Mouse (Mus musculus): ENCODE measurements around the gene Tenm3.

The Tenm3 gene

DNA sequence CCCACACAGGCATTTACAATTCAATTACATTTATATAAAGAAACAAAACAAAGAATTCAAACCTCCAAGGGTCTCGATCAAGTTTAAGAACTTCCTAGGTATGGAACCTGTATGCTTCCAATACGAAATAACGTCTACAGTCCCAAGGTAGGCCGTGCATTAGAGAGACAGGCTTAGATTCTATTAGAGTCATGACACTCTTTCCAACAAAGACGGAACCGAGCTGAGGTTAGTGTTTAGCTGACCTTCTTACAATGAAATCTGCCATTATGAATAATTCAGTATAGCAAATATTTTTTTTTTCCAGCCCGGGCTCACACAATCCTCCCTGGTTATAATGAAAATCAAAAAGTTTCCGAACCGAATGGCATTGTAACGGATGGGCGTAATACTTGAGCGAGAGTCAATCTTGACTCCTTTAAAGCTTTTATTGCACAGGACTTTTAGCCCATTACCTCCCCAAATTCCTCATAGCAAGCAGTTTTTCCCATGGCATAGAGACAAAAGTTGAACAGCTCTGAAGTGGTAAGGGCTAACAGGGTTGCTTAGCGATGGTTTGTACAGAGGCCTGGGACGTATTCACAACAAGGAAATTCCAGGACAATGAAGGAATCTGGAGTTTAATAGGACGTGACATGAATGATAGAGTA is 565.6 kb downstream of the Tenm3 start:
- no peak for DNase-seq (ENCODE audit: low spot score in 2 of 2)

DNA sequence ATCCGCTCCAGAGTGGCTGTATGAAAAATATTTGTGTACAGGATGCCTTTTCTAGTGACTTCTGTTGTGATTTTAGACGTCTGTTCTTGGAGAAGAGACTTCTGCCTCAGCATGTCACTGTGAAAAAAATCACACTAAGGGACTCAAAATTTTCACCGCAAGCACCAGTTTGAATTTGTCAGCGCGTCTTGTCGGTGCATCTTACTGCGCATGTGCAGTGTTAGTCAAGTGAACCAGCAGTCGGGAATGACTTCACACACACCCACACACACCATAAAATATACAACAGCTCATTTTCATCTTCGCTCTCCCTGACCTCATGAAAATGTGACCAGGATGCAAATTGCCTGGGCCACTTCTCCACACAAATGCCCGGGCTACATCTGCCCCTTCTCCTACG is 568.7 kb downstream of the Tenm3 start:
- no peak for DNase-seq (ENCODE audit: low spot score in 2 of 2)

DNA sequence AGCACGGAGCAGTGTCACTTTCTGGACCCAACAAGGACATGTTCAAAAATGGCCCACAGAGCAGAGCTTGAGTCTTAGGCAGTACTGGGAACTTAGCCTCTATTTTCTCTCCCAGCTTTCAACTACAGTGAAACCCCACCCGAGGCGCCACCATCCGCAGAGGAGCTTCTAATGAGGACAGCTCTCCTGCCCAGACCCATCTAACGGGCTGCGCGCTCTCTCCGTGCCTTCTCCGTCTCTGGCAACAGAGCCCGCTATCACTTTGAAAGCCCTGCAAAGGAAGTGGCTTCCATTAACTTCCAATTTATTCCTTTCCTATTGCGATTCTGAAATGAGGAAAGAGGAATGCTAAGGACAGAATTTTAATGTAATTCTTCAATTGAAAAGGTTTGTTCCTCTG is 569.2 kb downstream of the Tenm3 start:
- no peak for DNase-seq (ENCODE audit: low spot score in 2 of 2)

DNA sequence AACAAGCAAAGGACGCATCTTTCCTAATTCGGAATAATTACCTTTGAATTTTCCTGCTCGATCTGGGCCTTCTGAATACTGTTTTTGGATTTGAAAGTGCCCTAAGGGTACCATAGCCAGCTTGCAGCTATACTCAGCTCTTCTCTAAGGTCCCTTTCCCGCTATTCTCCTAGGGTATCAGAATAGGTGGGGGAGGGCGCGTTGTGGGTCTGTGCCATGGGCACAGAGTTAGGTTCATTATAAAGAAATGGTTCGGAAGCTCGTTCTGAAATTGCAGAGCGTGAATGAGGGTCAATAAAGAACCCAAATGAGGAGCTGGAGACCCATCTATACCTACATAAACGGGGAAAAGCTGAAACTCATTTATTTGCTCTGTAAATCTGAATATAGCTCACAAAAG is 575.1 kb downstream of the Tenm3 start:
- no peak for DNase-seq (ENCODE audit: low spot score in 2 of 2)

DNA sequence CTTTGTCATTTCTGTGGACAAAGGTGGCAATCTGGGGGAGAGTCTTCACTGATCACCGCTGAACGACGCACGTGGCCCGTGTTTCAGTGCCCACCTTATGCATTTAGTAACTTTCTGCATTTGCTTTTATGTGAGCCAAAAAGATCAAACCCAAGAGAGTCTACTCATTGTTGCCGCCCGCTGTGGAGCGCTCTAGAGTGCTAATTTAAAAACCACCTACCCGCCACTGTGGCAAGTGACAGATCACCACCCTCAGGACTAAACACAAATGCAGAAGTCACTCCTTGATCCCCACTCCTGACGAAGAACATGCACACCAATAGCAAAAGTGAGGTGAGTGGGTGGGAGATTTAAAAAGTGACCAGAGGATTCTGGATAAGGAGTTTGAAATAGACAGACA is 583.5 kb downstream of the Tenm3 start:
- no peak for DNase-seq (ENCODE audit: low spot score in 2 of 2)

DNA sequence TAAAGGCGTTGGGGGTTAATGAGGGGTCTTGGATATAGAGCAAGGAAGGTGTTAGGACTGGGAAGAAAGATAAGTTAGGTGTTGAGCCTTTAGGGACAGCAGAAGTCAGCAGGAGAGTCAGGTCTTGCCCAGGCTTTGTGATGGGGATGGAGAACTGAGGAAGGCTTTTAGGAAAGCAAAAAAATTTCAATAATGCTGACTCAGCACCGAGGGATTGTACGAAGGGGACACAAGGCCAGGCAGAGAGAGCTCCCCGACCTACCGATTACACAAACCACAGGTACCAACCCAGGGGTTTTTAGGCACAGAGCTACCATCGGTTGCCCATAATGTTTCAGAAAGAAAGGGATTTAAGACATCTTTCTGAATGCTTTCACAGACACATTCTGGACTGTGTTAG is 583.9 kb downstream of the Tenm3 start:
- DNase-seq (ENCODE audit: low spot score in 2 of 2): no peak

DNA sequence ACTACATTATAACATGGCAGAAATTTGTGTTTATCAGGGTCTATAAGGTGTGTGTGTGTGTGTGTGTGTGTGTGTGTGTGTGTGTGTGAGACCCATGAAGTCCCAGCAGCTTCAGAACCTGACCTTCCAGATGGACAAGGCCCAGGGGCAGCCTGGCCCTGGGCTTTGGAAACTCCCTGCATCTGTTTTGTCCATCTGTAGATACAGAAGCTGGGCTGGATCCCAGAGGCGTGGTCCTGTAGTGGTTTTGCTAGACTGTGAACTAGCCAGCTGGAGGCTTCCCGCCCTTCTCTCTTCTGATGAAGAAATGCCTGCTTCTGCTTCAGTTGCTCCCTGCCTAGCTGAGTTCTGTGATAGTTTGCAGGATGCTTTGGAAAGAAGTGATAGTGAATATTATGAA is 599.9 kb downstream of the Tenm3 start:
- DNase-seq (ENCODE audit: low spot score in 2 of 2): peak; percentile 11 to 32

DNA sequence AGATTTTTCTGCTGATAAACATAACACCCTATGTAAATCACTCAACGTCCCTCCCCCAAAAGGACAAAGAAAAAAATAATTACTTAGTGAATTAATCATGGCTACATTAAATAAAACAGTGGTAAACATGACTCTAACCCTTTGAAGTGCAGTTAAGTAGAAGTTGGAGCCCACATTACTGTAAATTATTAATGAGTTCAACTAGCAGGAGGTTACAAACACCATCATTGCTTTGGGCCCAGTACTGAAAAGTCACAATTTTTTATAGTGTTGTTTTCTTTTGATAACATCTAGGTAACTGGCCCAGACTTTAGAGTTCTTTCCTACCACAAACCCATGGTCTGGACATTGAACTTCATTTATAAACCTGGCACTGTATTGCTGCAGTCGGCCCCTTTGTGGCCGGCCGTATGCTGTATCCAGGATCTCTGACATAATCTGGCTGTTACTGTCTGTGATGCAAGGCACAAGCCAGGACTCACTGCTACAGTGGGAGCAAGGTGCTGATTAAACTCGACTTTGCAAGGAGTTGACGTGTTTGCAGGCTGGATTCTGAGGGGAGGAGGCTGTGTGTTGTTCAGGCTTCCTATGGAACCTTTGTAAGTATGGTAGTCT is 602.7 kb downstream of the Tenm3 start:
- DNase-seq (ENCODE audit: low spot score in 2 of 2): no peak

DNA sequence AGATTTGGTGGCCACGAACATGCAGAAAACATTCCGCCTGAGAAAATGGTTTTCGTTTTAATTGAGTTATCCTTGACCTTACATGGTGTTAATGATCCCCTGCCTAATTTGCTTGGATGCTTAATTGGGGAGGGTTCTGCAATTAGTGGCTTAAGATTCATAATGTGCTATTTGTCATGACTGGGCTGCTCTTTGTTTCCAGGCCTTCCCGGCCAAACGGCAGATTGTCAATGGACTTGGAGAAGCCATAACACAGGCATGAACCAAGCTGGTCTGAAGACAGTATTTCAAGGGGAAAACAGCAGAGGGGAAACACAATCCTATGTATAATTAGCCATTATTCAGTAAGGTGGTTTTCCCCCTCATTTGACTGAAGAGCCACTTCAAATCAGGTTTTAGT is 606.8 kb downstream of the Tenm3 start:
- no peak for DNase-seq (ENCODE audit: low spot score in 2 of 2)

DNA sequence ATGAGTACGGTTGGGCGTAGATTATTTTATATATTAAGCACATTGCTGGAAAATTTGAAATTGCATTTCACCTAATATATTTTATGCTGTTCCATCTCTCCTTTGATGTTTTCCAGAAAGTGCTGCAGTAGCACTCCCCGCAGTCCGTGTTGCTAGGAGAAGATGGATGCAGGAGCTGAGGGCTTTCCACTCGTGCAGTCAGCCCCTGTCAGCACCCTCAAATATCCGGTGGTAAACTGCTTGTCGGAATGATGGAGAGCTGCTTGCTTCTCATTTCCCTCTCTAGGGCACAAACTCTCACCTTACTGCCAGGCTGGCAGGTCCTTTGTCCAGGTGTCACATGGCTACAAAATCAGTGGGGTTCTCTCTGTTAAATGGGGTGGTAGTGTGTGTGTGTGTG is 610.8 kb downstream of the Tenm3 start:
- no peak for DNase-seq (ENCODE audit: low spot score in 2 of 2)

DNA sequence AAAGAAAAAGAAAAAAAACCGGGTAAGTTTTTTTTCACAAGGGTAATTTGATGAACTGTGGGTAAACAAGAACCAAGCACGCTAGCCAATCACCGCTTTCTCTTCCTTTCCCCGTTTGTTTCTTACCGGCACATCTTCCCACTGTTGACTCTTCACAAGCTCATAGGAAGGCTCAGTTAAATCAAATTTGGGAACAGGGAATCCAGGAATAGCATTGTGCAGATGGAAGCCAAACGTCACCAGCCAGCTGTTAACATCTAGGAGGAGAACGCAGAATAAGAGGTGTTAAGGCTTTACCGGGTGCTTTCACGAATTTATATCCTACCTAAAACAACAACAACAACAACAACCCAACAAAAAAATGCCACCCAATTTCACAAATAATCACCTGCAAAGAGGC is 611.9 kb downstream of the Tenm3 start:
- no peak for DNase-seq (ENCODE audit: low spot score in 2 of 2)

DNA sequence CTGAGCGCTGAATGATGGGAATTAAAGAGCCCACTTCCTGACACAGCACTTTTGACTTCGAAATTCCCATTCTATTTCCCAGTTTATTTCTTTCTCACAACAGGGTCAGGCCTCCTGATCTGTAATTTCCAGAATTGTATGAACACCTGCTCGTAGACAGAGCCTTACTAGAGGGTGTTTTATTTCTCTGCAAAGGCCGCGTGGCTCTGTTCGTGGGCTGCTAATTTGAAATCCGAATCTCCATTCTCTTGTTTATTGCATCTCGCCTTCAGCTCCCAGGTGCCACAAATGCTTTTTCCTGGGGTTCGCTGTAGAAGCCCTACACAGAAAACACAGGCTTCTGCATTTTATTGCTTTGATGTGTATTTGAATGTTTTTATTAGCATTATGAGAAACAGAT is 612.4 kb downstream of the Tenm3 start:
- DNase-seq (ENCODE audit: low spot score in 2 of 2): no peak

DNA sequence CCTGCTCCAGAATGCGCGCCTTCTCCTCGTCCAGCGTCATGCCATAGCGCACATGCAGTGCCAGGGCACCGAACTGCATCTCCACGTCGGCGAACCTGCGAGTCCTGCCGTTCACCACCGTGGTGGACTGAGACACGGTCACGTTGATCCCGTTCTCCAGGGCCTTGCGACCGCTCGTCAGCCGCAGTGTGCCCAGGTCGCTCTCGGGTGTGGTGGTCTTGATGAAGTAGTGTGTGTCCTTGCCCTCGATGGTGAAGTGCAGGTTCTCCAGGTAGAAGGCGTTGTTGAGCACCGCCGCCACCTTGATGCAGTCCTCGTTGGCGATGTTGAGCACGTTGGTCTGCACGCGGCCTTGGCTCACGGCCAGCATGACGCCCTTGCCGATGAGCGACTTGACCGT is 615.1 kb downstream of the Tenm3 start:
- no peak for DNase-seq (ENCODE audit: low spot score in 2 of 2)

DNA sequence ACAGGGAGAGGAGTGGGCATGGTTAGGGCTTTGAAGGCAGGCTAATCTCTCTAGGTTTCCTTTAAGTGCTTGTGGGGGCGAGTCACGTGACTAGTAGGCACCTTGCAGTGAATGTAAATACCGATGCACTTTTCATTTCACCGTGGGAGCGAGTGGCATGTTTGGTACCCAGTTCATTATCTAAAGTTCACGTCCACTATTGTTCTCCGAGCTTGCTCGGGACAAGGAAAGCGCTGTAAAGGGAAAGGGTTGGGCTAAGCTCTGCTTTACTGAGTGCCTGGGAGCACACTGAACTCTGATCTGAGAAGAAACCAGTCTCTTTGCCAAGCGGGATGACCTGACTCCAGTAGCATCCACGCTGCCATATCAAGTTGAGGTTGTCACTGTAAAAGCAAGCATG is 619.0 kb downstream of the Tenm3 start:
- DNase-seq (ENCODE audit: low spot score in 2 of 2): no peak

DNA sequence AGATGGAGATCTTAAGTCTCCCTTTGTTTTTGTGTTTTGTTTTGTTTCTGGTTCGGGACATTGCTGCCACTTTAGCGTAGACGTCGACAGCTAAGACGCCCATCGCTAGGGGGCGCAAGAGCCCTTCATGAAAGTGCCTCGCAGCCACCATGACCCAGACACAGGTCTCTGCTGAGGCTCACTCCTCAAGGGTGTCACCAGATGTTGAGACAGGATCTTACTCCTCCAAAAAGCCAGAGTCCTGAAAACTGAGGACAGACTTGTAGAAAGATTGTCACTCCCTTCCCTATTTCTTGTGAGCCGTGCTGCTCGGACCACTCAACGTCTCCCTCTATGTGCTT is 621.4 kb downstream of the Tenm3 start:
- DNase-seq (ENCODE audit: low spot score in 2 of 2): peak; percentile 29 to 68

DNA sequence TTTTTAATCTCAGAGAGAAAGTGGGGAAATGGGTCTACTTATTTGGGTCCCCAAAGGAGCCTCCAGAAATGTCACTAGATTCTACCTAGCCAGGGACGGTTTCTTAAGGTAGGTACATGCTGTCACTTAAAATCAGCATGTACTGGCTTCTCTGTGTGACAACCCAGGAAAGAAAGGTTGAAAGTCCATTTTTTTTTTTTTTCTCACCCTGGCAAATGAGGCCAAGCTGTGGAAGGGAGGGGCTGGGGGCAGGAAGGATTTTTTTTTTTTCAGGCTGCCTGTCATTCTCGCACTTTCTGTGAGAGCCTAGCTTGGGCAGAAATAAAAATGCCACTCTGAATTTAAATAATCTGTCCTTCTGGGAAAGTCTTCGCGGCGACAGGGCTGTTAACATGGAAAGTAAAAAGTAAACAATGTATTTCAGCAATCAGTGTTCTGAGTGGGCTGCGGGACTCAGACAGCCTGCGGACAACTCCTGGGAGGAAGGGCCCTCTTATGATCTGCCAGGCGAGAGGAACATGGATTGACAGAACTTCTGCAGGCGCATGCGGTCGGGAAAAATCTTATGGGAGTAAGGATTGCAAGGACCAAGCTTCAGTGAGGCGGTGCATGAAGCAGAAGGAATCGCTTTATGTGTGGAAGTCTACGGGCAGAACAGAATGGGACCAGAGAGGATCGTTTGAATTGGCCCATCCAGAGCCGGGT is 621.9 kb downstream of the Tenm3 start:
- DNase-seq (ENCODE audit: low spot score in 2 of 2): peak in 1 of 2 experiments; percentile 26

DNA sequence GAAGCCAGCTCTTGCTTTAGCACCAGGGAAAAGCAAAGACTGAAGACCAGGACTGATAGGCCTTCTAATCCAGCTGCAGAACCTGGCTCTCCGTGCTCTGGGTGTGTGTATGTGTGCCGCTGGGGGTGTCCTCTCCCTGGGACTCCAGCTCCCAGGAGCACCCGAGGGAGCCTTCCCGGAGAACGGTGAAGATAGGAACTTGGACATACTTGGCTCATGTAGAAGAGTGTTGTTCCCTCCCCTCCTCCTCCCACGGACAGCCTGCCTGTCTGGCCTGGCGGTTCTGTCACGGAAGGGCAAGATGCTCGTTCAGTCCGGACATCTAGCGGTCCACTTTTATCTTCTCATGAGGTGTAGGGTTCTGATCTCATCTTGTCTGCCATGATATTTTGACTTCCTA is 622.4 kb downstream of the Tenm3 start:
- peak in 1 of 2 experiments; percentile 4 for DNase-seq (ENCODE audit: low spot score in 2 of 2)

DNA sequence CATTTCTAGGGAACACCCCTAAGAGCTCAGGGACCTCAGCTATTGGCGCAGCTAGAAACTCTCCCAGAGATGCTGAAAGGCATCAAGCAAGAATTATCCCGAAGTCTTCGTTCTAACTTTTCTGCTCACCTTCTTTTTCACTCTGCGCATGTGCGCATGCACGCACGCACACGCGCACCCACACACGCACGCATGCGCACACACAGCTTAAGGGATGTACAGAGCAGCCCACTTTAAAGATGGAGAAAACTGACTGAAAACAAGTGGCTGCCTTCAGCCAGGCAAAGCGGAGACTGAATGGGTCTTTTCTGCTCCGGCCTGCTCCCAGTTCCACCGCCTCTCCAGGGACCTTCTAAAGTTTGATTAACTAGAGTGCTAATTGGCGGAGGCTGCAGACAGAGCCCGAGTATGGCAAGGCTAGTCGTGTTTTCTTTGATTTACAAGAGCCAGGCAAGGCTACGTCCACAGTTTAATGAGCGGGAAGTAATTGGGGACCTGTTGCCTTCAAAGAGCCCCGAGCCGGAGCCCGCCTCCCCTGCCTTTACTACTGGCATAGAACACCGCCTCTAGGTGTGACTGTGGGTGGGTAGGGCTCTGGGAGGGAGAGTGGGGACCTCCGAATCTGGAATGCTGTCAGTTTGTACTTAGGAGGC is 623.1 kb downstream of the Tenm3 start:
- no peak for DNase-seq (ENCODE audit: low spot score in 2 of 2)

DNA sequence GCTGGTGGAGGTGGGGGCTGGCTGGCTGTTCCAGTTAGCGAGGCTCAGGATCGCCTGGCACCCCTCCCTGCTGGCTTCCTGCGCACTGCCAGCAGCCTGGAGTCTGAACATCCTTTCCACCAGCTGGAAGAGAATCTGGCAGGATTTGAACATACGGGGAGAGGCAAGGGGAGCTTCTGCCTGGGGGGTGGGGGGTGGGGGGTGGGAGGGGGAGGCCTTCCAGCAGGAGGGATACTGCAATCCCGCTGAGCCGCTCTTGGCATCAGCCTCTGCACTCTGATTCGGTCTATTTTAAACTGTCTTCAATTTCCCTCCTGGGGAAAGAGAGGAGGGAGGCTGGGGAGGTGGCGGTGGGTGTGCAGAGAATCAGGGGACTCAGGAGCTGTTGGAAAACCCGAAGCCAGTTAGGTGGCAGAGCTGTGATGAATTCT is 628.7 kb downstream of the Tenm3 start:
- DNase-seq (ENCODE audit: low spot score in 2 of 2): no peak

DNA sequence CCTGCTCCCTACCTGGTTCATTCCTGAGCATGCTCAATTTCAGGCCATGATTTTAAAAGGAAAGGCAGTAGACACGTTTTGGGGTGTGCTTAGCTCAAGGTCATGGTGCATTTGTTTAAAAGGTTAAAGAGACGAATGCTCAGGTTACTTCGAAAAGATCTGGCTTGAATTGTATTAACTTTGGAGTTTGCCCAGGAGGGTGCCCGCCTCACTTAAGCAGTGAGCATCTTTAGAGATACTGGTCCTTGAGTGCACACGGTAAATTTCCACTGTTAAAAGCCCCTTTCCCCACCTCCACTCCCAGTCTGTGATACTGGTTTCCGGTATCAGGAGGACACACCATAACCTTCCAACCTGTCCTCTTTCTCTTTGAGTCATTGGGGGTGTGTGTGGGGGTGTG is 629.4 kb downstream of the Tenm3 start:
- no peak for DNase-seq (ENCODE audit: low spot score in 2 of 2)

DNA sequence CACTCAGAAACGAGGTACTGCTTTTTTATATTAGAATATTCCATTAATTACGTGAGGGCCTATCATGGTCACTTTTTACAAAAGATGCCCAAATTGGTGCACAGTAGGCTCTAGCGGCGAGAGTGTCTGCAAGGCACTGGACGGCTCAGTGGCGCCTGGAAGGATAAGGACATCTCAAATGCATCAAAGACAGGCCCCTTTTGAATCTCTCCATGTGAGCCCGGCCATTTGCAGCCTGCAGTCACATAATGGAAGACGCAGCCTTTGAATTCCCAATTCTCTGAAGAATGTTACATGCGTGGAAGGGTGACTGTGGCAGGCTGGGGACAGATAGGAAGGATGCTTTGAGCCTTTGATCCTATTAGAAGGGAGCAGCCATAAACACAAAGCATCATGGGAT is 631.8 kb downstream of the Tenm3 start:
- DNase-seq (ENCODE audit: low spot score in 2 of 2): no peak

DNA sequence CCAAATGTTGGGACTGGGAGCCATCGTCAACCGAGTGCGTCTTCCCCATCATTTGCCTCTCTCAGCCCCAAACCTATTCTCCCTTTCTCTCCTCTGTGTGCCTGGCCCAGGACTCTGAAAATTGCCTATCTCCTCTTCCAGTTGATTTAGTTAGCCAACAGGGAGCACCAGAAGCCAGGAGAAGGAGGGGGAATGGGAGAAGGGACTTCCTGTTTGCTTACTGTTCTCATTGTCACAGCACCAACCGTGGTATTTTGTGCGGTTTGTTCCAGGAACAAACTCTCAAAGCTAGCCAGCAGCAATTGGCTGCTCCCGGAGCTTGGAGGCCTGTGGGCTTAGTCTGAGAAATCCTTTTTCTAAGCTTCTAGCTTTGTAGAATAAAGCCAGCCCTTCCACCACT is 636.2 kb downstream of the Tenm3 start:
- DNase-seq (ENCODE audit: low spot score in 2 of 2): peak; percentile 47 to 54

DNA sequence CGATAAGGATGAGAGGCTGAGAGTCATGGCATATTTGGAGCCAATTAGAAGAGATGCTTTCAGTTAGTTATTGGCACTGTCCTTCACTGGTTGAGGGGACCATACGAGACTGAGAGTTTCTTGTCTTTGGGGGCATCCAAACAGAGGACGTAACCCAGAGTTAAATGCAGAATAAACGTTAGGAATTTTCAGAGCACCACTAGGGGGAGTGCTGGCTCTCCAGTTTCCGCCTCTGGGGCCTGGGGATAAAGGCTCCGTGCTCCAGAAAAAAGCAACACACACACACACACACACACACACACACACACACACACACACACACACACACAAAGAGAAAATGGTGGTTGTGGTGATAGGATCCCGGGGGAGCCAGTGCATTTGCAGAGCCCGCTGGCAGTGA is 636.8 kb downstream of the Tenm3 start:
- DNase-seq (ENCODE audit: low spot score in 2 of 2): no peak

All from heart, adult 9 months (tissue).